Mouse (Mus musculus) CH12.LX (cell line): Measurements from ENCODE around the gene Tigar.

ENCODE experiments used
- CTCF ChIP-seq, 2 experiments: IDR thresholded peaks in 1 of 2; conservative IDR thresholded peaks in 1 of 2; 2 replicates each; pipeline ENCODE4 v1.5.1; 2011 to 2012; ENCODE audit warnings: low read depth in 2 of 2, low read length in 2 of 2, improper control_type of control experiment in 1 of 2, inconsistent platforms in 1 of 2, mild to moderate bottlenecking in 1 of 2, moderate library complexity in 1 of 2
- MAX ChIP-seq: IDR thresholded peaks from 2 replicates; pipeline ENCODE4 v1.6.1; 2011; ENCODE audit warnings: low read length, improper control_type of control experiment
- MAZ ChIP-seq: IDR thresholded peaks from 2 replicates; pipeline ENCODE4 v1.6.1; 2012; ENCODE audit warnings: low read depth, mild to moderate bottlenecking, inconsistent platforms, low read length, improper control_type of control experiment, moderate library complexity
- MXI1 ChIP-seq: IDR thresholded peaks from 2 replicates; pipeline ENCODE4 v1.6.1; 2011; ENCODE audit warnings: mild to moderate bottlenecking, low read depth, low read length, improper control_type of control experiment
- NRF1 ChIP-seq: IDR thresholded peaks from 2 replicates; pipeline ENCODE4 v1.6.1; 2014; ENCODE audit warnings: low read depth, mild to moderate bottlenecking, inconsistent platforms, low read length, improper control_type of control experiment, moderate library complexity
- POLR2A ChIP-seq: IDR thresholded peaks from 2 replicates; pipeline ENCODE4 v1.6.1; 2011; ENCODE audit warnings: low read depth, mild to moderate bottlenecking, improper control_type of control experiment, low read length
- RAD21 ChIP-seq: IDR thresholded peaks from 2 replicates; pipeline ENCODE4 v1.6.1; 2011; ENCODE audit warnings: low read depth, mild to moderate bottlenecking, low read length, improper control_type of control experiment, moderate library complexity
- RCOR1 ChIP-seq: conservative IDR thresholded peaks from 2 replicates; pipeline ENCODE4 v1.6.1; 2012; ENCODE audit warnings: low read depth, mild to moderate bottlenecking, inconsistent platforms, low read length, improper control_type of control experiment
- TBP ChIP-seq: conservative IDR thresholded peaks from 2 replicates; pipeline ENCODE4 v1.6.1; 2011; ENCODE audit warnings: low read depth, low read length, improper control_type of control experiment
- UBTF ChIP-seq: IDR thresholded peaks from 2 replicates; pipeline ENCODE4 v1.6.1; 2012; ENCODE audit warnings: low read depth, mild to moderate bottlenecking, inconsistent platforms, low read length, improper control_type of control experiment, moderate library complexity
- USF1 ChIP-seq: IDR thresholded peaks from 2 replicates; pipeline ENCODE4 v1.6.1; 2014; ENCODE audit warnings: low read depth, mild to moderate bottlenecking, inconsistent platforms, low read length, improper control_type of control experiment
- USF2 ChIP-seq: conservative IDR thresholded peaks from 2 replicates; pipeline ENCODE4 v1.6.1; 2011; ENCODE audit warnings: low read depth, low read length, improper control_type of control experiment
- ZKSCAN1 ChIP-seq: IDR thresholded peaks from 2 replicates; pipeline ENCODE4 v1.6.1; 2012; ENCODE audit warnings: low read depth, inconsistent platforms, low read length, improper control_type of control experiment, borderline replicate concordance

GRCm38 (mm10) chr6:127094565-127094964, 14.8 kb downstream of the Tigar start:
- no peak for TF ChIP-seq POLR2A
- TF ChIP-seq CTCF (conservative IDR thresholded peaks at IDR 0.05 in 1 of 2, IDR thresholded peaks at IDR 0.05 in 1 of 2; ENCODE audit: low read depth in 2 of 2, low read length in 2 of 2), result peak in 1 of 2 experiments; percentile 59; a peak in 2 of 4 replicates
- no peak for TF ChIP-seq MAZ
- no peak for TF ChIP-seq USF1
- TF ChIP-seq NRF1, result no peak
- no peak for TF ChIP-seq MAX
- no peak for TF ChIP-seq MXI1
- no peak for TF ChIP-seq RCOR1
- TF ChIP-seq TBP, result no peak
- TF ChIP-seq ZKSCAN1, result no peak
- TF ChIP-seq UBTF, result no peak
- peak; percentile 12 for TF ChIP-seq RAD21
- TF ChIP-seq USF2, result no peak
